Mouse (Mus musculus) kidney, adult 2 months (tissue): ENCODE measurements around the gene Gprin1.

Source experiments
- CTCF ChIP-seq: fragments of 200-500 bp; conservative IDR thresholded peaks from 2 replicates; pipeline ENCODE4 v1.5.1; 2011; ENCODE audit warnings: low read depth, mild to moderate bottlenecking, control low read depth, low read length, moderate library complexity, mixed read lengths; ENCODE audit not compliant: insufficient read depth, insufficient read length
- POLR2A ChIP-seq: fragments of 200-500 bp; IDR thresholded peaks from one replicate; pipeline ENCODE4 v1.6.1; 2011; ENCODE audit warnings: low read depth, low read length, control low read depth

DNA sequence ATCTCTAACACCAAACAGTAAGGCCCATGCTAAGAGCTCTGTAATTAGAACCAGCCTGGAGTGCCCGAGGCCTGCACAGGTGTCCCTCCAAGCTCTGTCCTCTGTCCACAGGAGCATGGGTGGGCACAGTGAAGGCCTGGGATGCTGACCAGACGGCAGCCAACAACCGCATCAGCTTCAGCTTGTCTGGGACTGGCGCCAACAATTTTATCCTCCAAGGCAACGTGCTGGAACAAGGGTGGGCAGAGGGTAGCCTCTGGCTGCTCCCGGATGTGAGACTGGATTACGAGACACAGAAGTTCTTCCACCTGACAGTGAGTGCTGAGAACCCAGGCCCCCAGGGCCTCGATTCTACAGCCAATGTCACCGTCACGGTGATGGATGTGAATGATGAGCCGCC lies 23.5 kb downstream of the Gprin1 start:
- no peak for TF ChIP-seq POLR2A
- TF ChIP-seq CTCF, result no peak
